Mouse (Mus musculus): ENCODE results near the gene Tmem87a. TPM values are rescaled to one million over a fixed set of nuclear protein-coding genes. Genes with fewer than 3 reads are reported as not detected.

The Tmem87a gene
- polyA plus RNA-seq, 1 experiment, result 47.5 TPM

- TF ChIP-seq EP300 (IDR thresholded peaks at IDR 0.05; ENCODE audit: insufficient read depth, low read depth, low read length) (no peak), POLR2A (IDR thresholded peaks at IDR 0.05; ENCODE audit: insufficient read depth, low read length) (no peak), CTCF (IDR thresholded peaks at IDR 0.05; ENCODE audit: low read depth, low read length) (no peak)
- H3K9ac ChIP-seq (ENCODE audit: low read depth, poor library complexity, severe bottlenecking), result peak within 1 kb of the TSS; percentile 41
- H3K27ac ChIP-seq (ENCODE audit: insufficient read depth, low read length), result peak within 1 kb of the TSS; percentile 57
- no peaks in the 10 kb centered on the region for H3K36me3 ChIP-seq (ENCODE audit: control insufficient read depth, insufficient read depth, low read length, poor library complexity, severe bottlenecking)
- peak within 1 kb of the TSS; percentile 99 for H3K4me3 ChIP-seq (ENCODE audit: low read depth, low read length)
- no peaks in the 10 kb centered on the region for H3K9me3 ChIP-seq (replicated peaks; ENCODE audit: control insufficient read depth, insufficient read depth, low read length, poor library complexity, severe bottlenecking)
- peaks cover 2% of the 10 kb centered on the region for H3K4me1 ChIP-seq (ENCODE audit: control insufficient read depth, insufficient read depth, low read length)
- no peaks in the 10 kb centered on the region for H3K27me3 ChIP-seq (ENCODE audit: control insufficient read depth, insufficient read depth, low read length, poor library complexity, severe bottlenecking)
These were observed 294 bp downstream of the Tmem87a start, which contains the start of gene Ganc for GRCm38 (mm10) chr2:120403653-120403985. Gene Ganc (plus strand): TSS chr2:120403896.

- peaks cover 2% of the 10 kb centered on the region for H3K4me1 ChIP-seq (ENCODE audit: control insufficient read depth, insufficient read depth, low read length)
- no peaks in the 10 kb centered on the region for H3K36me3 ChIP-seq (ENCODE audit: control insufficient read depth, insufficient read depth, low read length, poor library complexity, severe bottlenecking)
- H3K9me3 ChIP-seq (replicated peaks; ENCODE audit: control insufficient read depth, insufficient read depth, low read length, poor library complexity, severe bottlenecking), result no peaks in the 10 kb centered on the region
- no peak for TF ChIP-seq EP300 (IDR thresholded peaks at IDR 0.05; ENCODE audit: insufficient read depth, low read depth, low read length)
- TF ChIP-seq CTCF (IDR thresholded peaks at IDR 0.05; ENCODE audit: low read depth, low read length), result no peak
- H3K27me3 ChIP-seq (ENCODE audit: control insufficient read depth, insufficient read depth, low read length, poor library complexity, severe bottlenecking), result no peaks in the 10 kb centered on the region
- H3K27ac ChIP-seq (ENCODE audit: insufficient read depth, low read length), result no peak overlapping the region
- no peak overlapping the region for H3K9ac ChIP-seq (ENCODE audit: low read depth, poor library complexity, severe bottlenecking)
- no peak overlapping the region for H3K4me3 ChIP-seq (ENCODE audit: low read depth, low read length)
These were observed 1.1 kb downstream of the Tmem87a start for GRCm38 (mm10) chr2:120402813-120403212.

- peaks cover 22% of the 10 kb centered on the region for H3K36me3 ChIP-seq (ENCODE audit: control insufficient read depth, insufficient read depth, low read length, poor library complexity, severe bottlenecking)
- H3K9ac ChIP-seq (ENCODE audit: low read depth, poor library complexity, severe bottlenecking), result no peak overlapping the region
- no peak overlapping the region for H3K4me3 ChIP-seq (ENCODE audit: low read depth, low read length)
- H3K9me3 ChIP-seq (replicated peaks; ENCODE audit: control insufficient read depth, insufficient read depth, low read length, poor library complexity, severe bottlenecking), result no peaks in the 10 kb centered on the region
- H3K27ac ChIP-seq (ENCODE audit: insufficient read depth, low read length), result no peak overlapping the region
- TF ChIP-seq POLR2A (IDR thresholded peaks at IDR 0.05; ENCODE audit: insufficient read depth, low read length), result no peak
- no peak for TF ChIP-seq CTCF (IDR thresholded peaks at IDR 0.05; ENCODE audit: low read depth, low read length)
- TF ChIP-seq EP300 (IDR thresholded peaks at IDR 0.05; ENCODE audit: insufficient read depth, low read depth, low read length), result no peak
- H3K4me1 ChIP-seq (ENCODE audit: control insufficient read depth, insufficient read depth, low read length), result no peaks in the 10 kb centered on the region
- no peaks in the 10 kb centered on the region for H3K27me3 ChIP-seq (ENCODE audit: control insufficient read depth, insufficient read depth, low read length, poor library complexity, severe bottlenecking)
These were observed 6.0 kb downstream of the Tmem87a start for GRCm38 (mm10) chr2:120397951-120398350.

GRCm38 (mm10) chr2:120392406-120392805 is 11.5 kb downstream of the Tmem87a start:
- Histone ChIP-seq H3K27ac (ENCODE audit: insufficient read depth, low read length) (no peak overlapping the region), H3K27me3 (ENCODE audit: control insufficient read depth, insufficient read depth, low read length, poor library complexity, severe bottlenecking) (no peaks in the 10 kb centered on the region), H3K36me3 (ENCODE audit: control insufficient read depth, insufficient read depth, low read length, poor library complexity, severe bottlenecking) (peaks cover 32% of the 10 kb centered on the region), H3K9me3 (replicated peaks; ENCODE audit: control insufficient read depth, insufficient read depth, low read length, poor library complexity, severe bottlenecking) (no peaks in the 10 kb centered on the region), H3K4me1 (ENCODE audit: control insufficient read depth, insufficient read depth, low read length) (no peaks in the 10 kb centered on the region), H3K4me3 (ENCODE audit: low read depth, low read length) (no peak overlapping the region), H3K9ac (ENCODE audit: low read depth, poor library complexity, severe bottlenecking) (no peak overlapping the region)
- no peak for TF ChIP-seq EP300 (IDR thresholded peaks at IDR 0.05; ENCODE audit: insufficient read depth, low read depth, low read length)
- TF ChIP-seq POLR2A (IDR thresholded peaks at IDR 0.05; ENCODE audit: insufficient read depth, low read length), result no peak
- TF ChIP-seq CTCF (IDR thresholded peaks at IDR 0.05; ENCODE audit: low read depth, low read length), result no peak

GRCm38 (mm10) chr2:120390934-120391333 is 13.0 kb downstream of the Tmem87a start:
- H3K4me3 ChIP-seq (ENCODE audit: low read depth, low read length), result no peak overlapping the region
- no peaks in the 10 kb centered on the region for H3K4me1 ChIP-seq (ENCODE audit: control insufficient read depth, insufficient read depth, low read length)
- TF ChIP-seq EP300 (IDR thresholded peaks at IDR 0.05; ENCODE audit: insufficient read depth, low read depth, low read length) (no peak), CTCF (IDR thresholded peaks at IDR 0.05; ENCODE audit: low read depth, low read length) (no peak), POLR2A (IDR thresholded peaks at IDR 0.05; ENCODE audit: insufficient read depth, low read length) (no peak)
- H3K36me3 ChIP-seq (ENCODE audit: control insufficient read depth, insufficient read depth, low read length, poor library complexity, severe bottlenecking), result peaks cover 28% of the 10 kb centered on the region
- no peaks in the 10 kb centered on the region for H3K27me3 ChIP-seq (ENCODE audit: control insufficient read depth, insufficient read depth, low read length, poor library complexity, severe bottlenecking)
- H3K27ac ChIP-seq (ENCODE audit: insufficient read depth, low read length), result no peak overlapping the region
- H3K9me3 ChIP-seq (replicated peaks; ENCODE audit: control insufficient read depth, insufficient read depth, low read length, poor library complexity, severe bottlenecking), result no peaks in the 10 kb centered on the region
- no peak overlapping the region for H3K9ac ChIP-seq (ENCODE audit: low read depth, poor library complexity, severe bottlenecking)

GRCm38 (mm10) chr2:120389376-120389775 is 14.5 kb downstream of the Tmem87a start:
- H3K27ac ChIP-seq (ENCODE audit: insufficient read depth, low read length), result no peak overlapping the region
- TF ChIP-seq EP300 (IDR thresholded peaks at IDR 0.05; ENCODE audit: insufficient read depth, low read depth, low read length), result no peak
- no peak for TF ChIP-seq CTCF (IDR thresholded peaks at IDR 0.05; ENCODE audit: low read depth, low read length)
- TF ChIP-seq POLR2A (IDR thresholded peaks at IDR 0.05; ENCODE audit: insufficient read depth, low read length), result no peak
- H3K36me3 ChIP-seq (ENCODE audit: control insufficient read depth, insufficient read depth, low read length, poor library complexity, severe bottlenecking), result peaks cover 22% of the 10 kb centered on the region

More at GRCm38 (mm10) chr2:120389376-120389775, 14.5 kb downstream of the Tmem87a start:
- Histone ChIP-seq H3K27me3 (ENCODE audit: control insufficient read depth, insufficient read depth, low read length, poor library complexity, severe bottlenecking) (no peaks in the 10 kb centered on the region), H3K4me3 (ENCODE audit: low read depth, low read length) (no peak overlapping the region), H3K4me1 (ENCODE audit: control insufficient read depth, insufficient read depth, low read length) (no peaks in the 10 kb centered on the region), H3K9ac (ENCODE audit: low read depth, poor library complexity, severe bottlenecking) (no peak overlapping the region), H3K9me3 (replicated peaks; ENCODE audit: control insufficient read depth, insufficient read depth, low read length, poor library complexity, severe bottlenecking) (no peaks in the 10 kb centered on the region)
